Mouse (Mus musculus): Measurements from ENCODE around the gene Smox. TPM values are rescaled to one million over a fixed set of nuclear protein-coding genes. Genes with fewer than 3 reads are reported as not detected.

Smox gene
- total and polyA plus RNA-seq, 2 experiments = 2.8 to 6.0 TPM

GRCm38 (mm10) chr2:131478349-131478748, 12.9 kb upstream of the Smox start:
- 86% methylated on average over 8 of the region's 8 CpGs for WGBS
- no peaks in the 10 kb centered on the region for H3K79me2 ChIP-seq (ENCODE audit: control insufficient read depth, insufficient read depth, low read length)
- H3K4me3 ChIP-seq (ENCODE audit: insufficient read depth, low read depth, low read length) = no peak overlapping the region
- no peaks in the 10 kb centered on the region for H3K4me1 ChIP-seq (ENCODE audit: control insufficient read depth, insufficient read depth, low read length)
- H3K9ac ChIP-seq (ENCODE audit: low read depth, low read length) = no peak overlapping the region
- no peak for TF ChIP-seq POLR2A (IDR thresholded peaks at IDR 0.05; ENCODE audit: extremely low read depth, insufficient read depth, low read length)
- no peak for TF ChIP-seq CTCF (IDR thresholded peaks at IDR 0.05; ENCODE audit: low read depth, low read length)
- no peaks in the 10 kb centered on the region for H3K36me3 ChIP-seq (ENCODE audit: control insufficient read depth, insufficient read depth, low read length)
- H3K27ac ChIP-seq (replicated peaks; ENCODE audit: insufficient read depth, low read depth, low read length) = no peak overlapping the region
- DNase-seq (ENCODE audit: extremely low read depth, low read depth, low spot score) = no peak
- H3K27me3 ChIP-seq (ENCODE audit: control insufficient read depth, insufficient read depth, low read length) = no peaks in the 10 kb centered on the region

GRCm38 (mm10) chr2:131478916-131479315, 12.4 kb upstream of the Smox start:
- H3K27me3 ChIP-seq (ENCODE audit: control insufficient read depth, insufficient read depth, low read length) = no peaks in the 10 kb centered on the region
- H3K36me3 ChIP-seq (ENCODE audit: control insufficient read depth, insufficient read depth, low read length) = no peaks in the 10 kb centered on the region
- no peak overlapping the region for H3K4me3 ChIP-seq (ENCODE audit: insufficient read depth, low read depth, low read length)
- H3K4me1 ChIP-seq (ENCODE audit: control insufficient read depth, insufficient read depth, low read length) = no peaks in the 10 kb centered on the region
- H3K27ac ChIP-seq (replicated peaks; ENCODE audit: insufficient read depth, low read depth, low read length) = no peak overlapping the region
- DNase-seq (ENCODE audit: extremely low read depth, low read depth, low spot score) = no peak
- no peak overlapping the region for H3K9ac ChIP-seq (ENCODE audit: low read depth, low read length)
- H3K79me2 ChIP-seq (ENCODE audit: control insufficient read depth, insufficient read depth, low read length) = no peaks in the 10 kb centered on the region
- WGBS = 96% methylated on average over 4 of the region's 4 CpGs
- no peak for TF ChIP-seq CTCF (IDR thresholded peaks at IDR 0.05; ENCODE audit: low read depth, low read length)
- TF ChIP-seq POLR2A (IDR thresholded peaks at IDR 0.05; ENCODE audit: extremely low read depth, insufficient read depth, low read length) = no peak

- Histone ChIP-seq H3K4me3 (ENCODE audit: insufficient read depth, low read depth, low read length) (no peak overlapping the region), H3K27me3 (ENCODE audit: control insufficient read depth, insufficient read depth, low read length) (no peaks in the 10 kb centered on the region), H3K27ac (replicated peaks; ENCODE audit: insufficient read depth, low read depth, low read length) (no peak overlapping the region), H3K79me2 (ENCODE audit: control insufficient read depth, insufficient read depth, low read length) (no peaks in the 10 kb centered on the region), H3K9ac (ENCODE audit: low read depth, low read length) (no peak overlapping the region), H3K36me3 (ENCODE audit: control insufficient read depth, insufficient read depth, low read length) (no peaks in the 10 kb centered on the region), H3K4me1 (ENCODE audit: control insufficient read depth, insufficient read depth, low read length) (no peaks in the 10 kb centered on the region)
- WGBS = 92% methylated on average over 1 of the region's 1 CpGs
- TF ChIP-seq POLR2A (IDR thresholded peaks at IDR 0.05; ENCODE audit: extremely low read depth, insufficient read depth, low read length) (no peak), CTCF (IDR thresholded peaks at IDR 0.05; ENCODE audit: low read depth, low read length) (no peak)
- DNase-seq (ENCODE audit: extremely low read depth, low read depth, low spot score) = no peak
These were observed 9.6 kb upstream of the Smox start for GRCm38 (mm10) chr2:131481733-131482132.

GRCm38 (mm10) chr2:131482478-131482877, 8.8 kb upstream of the Smox start:
- WGBS = 85% methylated on average over 6 of the region's 6 CpGs
- TF ChIP-seq CTCF (IDR thresholded peaks at IDR 0.05; ENCODE audit: low read depth, low read length) (no peak), POLR2A (IDR thresholded peaks at IDR 0.05; ENCODE audit: extremely low read depth, insufficient read depth, low read length) (no peak)
- no peak for DNase-seq (ENCODE audit: extremely low read depth, low read depth, low spot score)
- Histone ChIP-seq H3K27ac (replicated peaks; ENCODE audit: insufficient read depth, low read depth, low read length) (no peak overlapping the region), H3K4me3 (ENCODE audit: insufficient read depth, low read depth, low read length) (no peak overlapping the region), H3K4me1 (ENCODE audit: control insufficient read depth, insufficient read depth, low read length) (no peaks in the 10 kb centered on the region), H3K36me3 (ENCODE audit: control insufficient read depth, insufficient read depth, low read length) (no peaks in the 10 kb centered on the region), H3K9ac (ENCODE audit: low read depth, low read length) (no peak overlapping the region), H3K79me2 (ENCODE audit: control insufficient read depth, insufficient read depth, low read length) (no peaks in the 10 kb centered on the region), H3K27me3 (ENCODE audit: control insufficient read depth, insufficient read depth, low read length) (no peaks in the 10 kb centered on the region)

GRCm38 (mm10) chr2:131483562-131483961, 7.7 kb upstream of the Smox start:
- Histone ChIP-seq H3K27me3 (ENCODE audit: control insufficient read depth, insufficient read depth, low read length) (no peaks in the 10 kb centered on the region), H3K9ac (ENCODE audit: low read depth, low read length) (no peak overlapping the region), H3K4me1 (ENCODE audit: control insufficient read depth, insufficient read depth, low read length) (no peaks in the 10 kb centered on the region), H3K4me3 (ENCODE audit: insufficient read depth, low read depth, low read length) (no peak overlapping the region), H3K79me2 (ENCODE audit: control insufficient read depth, insufficient read depth, low read length) (no peaks in the 10 kb centered on the region), H3K36me3 (ENCODE audit: control insufficient read depth, insufficient read depth, low read length) (no peaks in the 10 kb centered on the region), H3K27ac (replicated peaks; ENCODE audit: insufficient read depth, low read depth, low read length) (no peak overlapping the region)
- 76% methylated on average over 7 of the region's 7 CpGs for WGBS
- no peak for DNase-seq (ENCODE audit: extremely low read depth, low read depth, low spot score)
- TF ChIP-seq CTCF (IDR thresholded peaks at IDR 0.05; ENCODE audit: low read depth, low read length) = no peak
- no peak for TF ChIP-seq POLR2A (IDR thresholded peaks at IDR 0.05; ENCODE audit: extremely low read depth, insufficient read depth, low read length)

- 88% methylated on average over 6 of the region's 6 CpGs for WGBS
These were observed 7.1 kb upstream of the Smox start for GRCm38 (mm10) chr2:131484182-131484581.

More at GRCm38 (mm10) chr2:131484182-131484581, 7.1 kb upstream of the Smox start:
- H3K27ac ChIP-seq (replicated peaks; ENCODE audit: insufficient read depth, low read depth, low read length) = no peak overlapping the region
- H3K9ac ChIP-seq (ENCODE audit: low read depth, low read length) = no peak overlapping the region
- H3K36me3 ChIP-seq (ENCODE audit: control insufficient read depth, insufficient read depth, low read length) = no peaks in the 10 kb centered on the region
- no peak for TF ChIP-seq CTCF (IDR thresholded peaks at IDR 0.05; ENCODE audit: low read depth, low read length)
- TF ChIP-seq POLR2A (IDR thresholded peaks at IDR 0.05; ENCODE audit: extremely low read depth, insufficient read depth, low read length) = no peak
- H3K27me3 ChIP-seq (ENCODE audit: control insufficient read depth, insufficient read depth, low read length) = no peaks in the 10 kb centered on the region
- no peaks in the 10 kb centered on the region for H3K4me1 ChIP-seq (ENCODE audit: control insufficient read depth, insufficient read depth, low read length)
- no peak overlapping the region for H3K4me3 ChIP-seq (ENCODE audit: insufficient read depth, low read depth, low read length)
- H3K79me2 ChIP-seq (ENCODE audit: control insufficient read depth, insufficient read depth, low read length) = no peaks in the 10 kb centered on the region
- DNase-seq (ENCODE audit: extremely low read depth, low read depth, low spot score) = no peak

All from liver, adult 2 months (tissue).